Mouse (Mus musculus) cerebellum, adult 2 months (tissue): Measurements from ENCODE around the gene Ttc17.

Experiments
- CTCF ChIP-seq: fragments of 200-500 bp; IDR thresholded peaks from 2 replicates; pipeline ENCODE4 v1.5.1; 2011; ENCODE audit warnings: low read depth, mild to moderate bottlenecking, control low read depth, low read length, moderate library complexity, borderline replicate concordance; ENCODE audit not compliant: insufficient read depth
- POLR2A ChIP-seq: fragments of 200-500 bp; IDR thresholded peaks from 2 replicates; pipeline ENCODE4 v1.6.1; 2011; ENCODE audit warnings: low read length, control low read depth, borderline replicate concordance; ENCODE audit not compliant: insufficient read depth

GRCm38 (mm10) chr2:94265221-94266191 lies 141.0 kb downstream of the Ttc17 start:
- TF ChIP-seq POLR2A (no peak), CTCF (no peak)
